Mouse (Mus musculus): ENCODE data around the gene Cdh23. TPM values are rescaled to one million over a fixed set of nuclear protein-coding genes. Genes with fewer than 3 reads are reported as not detected.
A peak's percentile ranks its signal among the peaks of the same experiment; 100 is the strongest.
"Not testable (repeated sequence)": the region's sequence is repeated elsewhere in the genome, so short reads cannot be mapped to it uniquely, and the experiment has no call there.

The Cdh23 gene
- 0.25 and 0.45 TPM in 2 replicates for polyA plus RNA-seq (2015; fragmentation: Nextera tagmentation; extraction: Ambion mirVana)

- WGBS (ENCODE audit: insufficient replicate concordance) = 71% methylated on average over 6 of the region's 6 CpGs
- no peaks in the 10 kb centered on the region for H3K4me1 ChIP-seq (replicated peaks)
- H3K27me3 ChIP-seq = 0 out of 2 replicates have a peak, but pooled peaks cover 15% of the 10 kb centered on the region
- H3K9ac ChIP-seq = no peak within 1 kb of the TSS
- no peaks in the 10 kb centered on the region for H3K9me3 ChIP-seq (replicated peaks)
- no peaks in the 10 kb centered on the region for H3K36me3 ChIP-seq (replicated peaks)
- H3K4me2 ChIP-seq = no peak within 1 kb of the TSS
- no peak within 1 kb of the TSS for H3K4me3 ChIP-seq (replicated peaks)
- no peak within 1 kb of the TSS for H3K27ac ChIP-seq (replicated peaks)
- ATAC-seq (ENCODE audit: insufficient read depth) = no peak
Observed at GRCm38 (mm10) chr10:60696390-60696789, at the start of gene Cdh23. Gene Cdh23 (minus strand): TSS chr10:60696490.

GRCm38 (mm10) chr10:60744543-60745290, 48.4 kb upstream of the Cdh23 start:
- H3K9ac ChIP-seq = no peak overlapping the region
- H3K36me3 ChIP-seq (replicated peaks) = no peaks in the 10 kb centered on the region
- H3K4me1 ChIP-seq (replicated peaks) = peaks cover 6% of the 10 kb centered on the region; the same call in 1 of the 2 replicates
- WGBS (ENCODE audit: insufficient replicate concordance) = 68% methylated on average over 14 of the region's 14 CpGs
- ATAC-seq (ENCODE audit: insufficient read depth) = no peak
- no peaks in the 10 kb centered on the region for H3K9me3 ChIP-seq (replicated peaks)
- no peak overlapping the region for H3K27ac ChIP-seq (replicated peaks)
- no peak overlapping the region for H3K4me3 ChIP-seq (replicated peaks)
- H3K27me3 ChIP-seq = no peaks in the 10 kb centered on the region
- H3K4me2 ChIP-seq = no peak overlapping the region

- Histone ChIP-seq H3K9ac (no peak overlapping the region), H3K4me1 (replicated peaks) (peaks cover 11% of the 10 kb centered on the region; the same call in 1 of the 2 replicates), H3K27me3 (no peaks in the 10 kb centered on the region), H3K27ac (replicated peaks) (no peak overlapping the region), H3K36me3 (replicated peaks) (no peaks in the 10 kb centered on the region), H3K9me3 (replicated peaks) (no peaks in the 10 kb centered on the region), H3K4me2 (no peak overlapping the region), H3K4me3 (replicated peaks) (no peak overlapping the region)
- ATAC-seq (ENCODE audit: insufficient read depth) = no peak
- 60% methylated on average over 9 of the region's 9 CpGs for WGBS (ENCODE audit: insufficient replicate concordance)
Observed at GRCm38 (mm10) chr10:60743681-60744080, 47.4 kb upstream of the Cdh23 start.

- 72% methylated on average over 6 of the region's 6 CpGs for WGBS (ENCODE audit: insufficient replicate concordance)
- no peak overlapping the region for H3K9ac ChIP-seq
- no peak overlapping the region for H3K27ac ChIP-seq (replicated peaks)
Observed at GRCm38 (mm10) chr10:60742942-60743341, 46.7 kb upstream of the Cdh23 start.

GRCm38 (mm10) chr10:60742296-60742695, 46.0 kb upstream of the Cdh23 start:
- not testable (repeated sequence) for H3K36me3 ChIP-seq (replicated peaks); ATAC-seq (ENCODE audit: insufficient read depth); H3K4me2 ChIP-seq; H3K27ac ChIP-seq (replicated peaks); H3K4me3 ChIP-seq (replicated peaks); H3K9ac ChIP-seq; H3K9me3 ChIP-seq (replicated peaks); H3K4me1 ChIP-seq (replicated peaks); H3K27me3 ChIP-seq
- 59% methylated on average over 1 of the region's 1 CpGs for WGBS (ENCODE audit: insufficient replicate concordance)

More at GRCm38 (mm10) chr10:60742942-60743341, 46.7 kb upstream of the Cdh23 start:
- no peak overlapping the region for H3K4me3 ChIP-seq (replicated peaks)
- no peaks in the 10 kb centered on the region for H3K9me3 ChIP-seq (replicated peaks)
- H3K27me3 ChIP-seq = no peaks in the 10 kb centered on the region
- H3K36me3 ChIP-seq (replicated peaks) = no peaks in the 10 kb centered on the region
- 0 out of 2 replicates have a peak, but pooled peaks cover 10% of the 10 kb centered on the region for H3K4me1 ChIP-seq (replicated peaks)
- H3K4me2 ChIP-seq = no peak overlapping the region
- no peak for ATAC-seq (ENCODE audit: insufficient read depth)

- H3K9me3 ChIP-seq (replicated peaks) = no peaks in the 10 kb centered on the region
- no peak overlapping the region for H3K4me3 ChIP-seq (replicated peaks)
- H3K27me3 ChIP-seq = no peaks in the 10 kb centered on the region
- H3K4me2 ChIP-seq = no peak overlapping the region
- no peak overlapping the region for H3K27ac ChIP-seq (replicated peaks)
- ATAC-seq (ENCODE audit: insufficient read depth) = no peak
- H3K9ac ChIP-seq = no peak overlapping the region
- H3K4me1 ChIP-seq (replicated peaks) = peaks cover 6% of the 10 kb centered on the region; the same call in 1 of the 2 replicates
- no peaks in the 10 kb centered on the region for H3K36me3 ChIP-seq (replicated peaks)
- 62% methylated on average over 7 of the region's 7 CpGs for WGBS (ENCODE audit: insufficient replicate concordance)
Observed at GRCm38 (mm10) chr10:60741435-60741834, 45.1 kb upstream of the Cdh23 start.

GRCm38 (mm10) chr10:60739619-60740363, 43.5 kb upstream of the Cdh23 start:
- Histone ChIP-seq H3K36me3 (replicated peaks) (no peaks in the 10 kb centered on the region), H3K4me3 (replicated peaks) (no peak overlapping the region), H3K9me3 (replicated peaks) (no peaks in the 10 kb centered on the region), H3K27me3 (no peaks in the 10 kb centered on the region), H3K27ac (replicated peaks) (0 out of 2 replicates have a peak overlapping the region, but pooled peaks have one; percentile 24), H3K4me1 (replicated peaks) (peaks cover 6% of the 10 kb centered on the region; the same call in 1 of the 2 replicates), H3K4me2 (no peak overlapping the region), H3K9ac (no peak overlapping the region)
- WGBS (ENCODE audit: insufficient replicate concordance) = 36% methylated on average over 4 of the region's 4 CpGs
- ATAC-seq (ENCODE audit: insufficient read depth) = no peak; the same call in 1 of the 2 replicates

GRCm38 (mm10) chr10:60737886-60738640, 41.8 kb upstream of the Cdh23 start:
- Histone ChIP-seq H3K4me1 (replicated peaks) (peaks cover 9% of the 10 kb centered on the region; the same call in 1 of the 2 replicates), H3K9ac (no peak overlapping the region), H3K4me2 (no peak overlapping the region), H3K4me3 (replicated peaks) (no peak overlapping the region), H3K36me3 (replicated peaks) (no peaks in the 10 kb centered on the region), H3K9me3 (replicated peaks) (no peaks in the 10 kb centered on the region), H3K27ac (replicated peaks) (no peak overlapping the region), H3K27me3 (no peaks in the 10 kb centered on the region)
- no peak for ATAC-seq (ENCODE audit: insufficient read depth)
- WGBS (ENCODE audit: insufficient replicate concordance) = 36% methylated on average over 8 of the region's 9 CpGs

- no peaks in the 10 kb centered on the region for H3K9me3 ChIP-seq (replicated peaks)
- no peak overlapping the region for H3K9ac ChIP-seq
- H3K27ac ChIP-seq (replicated peaks) = no peak overlapping the region
- H3K36me3 ChIP-seq (replicated peaks) = no peaks in the 10 kb centered on the region
- H3K4me3 ChIP-seq (replicated peaks) = no peak overlapping the region
- no peak for ATAC-seq (ENCODE audit: insufficient read depth)
- no peaks in the 10 kb centered on the region for H3K27me3 ChIP-seq
- H3K4me1 ChIP-seq (replicated peaks) = peaks cover 9% of the 10 kb centered on the region; the same call in 1 of the 2 replicates
- 78% methylated on average over 11 of the region's 11 CpGs for WGBS (ENCODE audit: insufficient replicate concordance)
- no peak overlapping the region for H3K4me2 ChIP-seq
Observed at GRCm38 (mm10) chr10:60737169-60737728, 41.0 kb upstream of the Cdh23 start.

- Histone ChIP-seq H3K36me3 (replicated peaks) (no peaks in the 10 kb centered on the region), H3K27me3 (no peaks in the 10 kb centered on the region), H3K4me1 (replicated peaks) (peaks cover 9% of the 10 kb centered on the region; the same call in 1 of the 2 replicates), H3K27ac (replicated peaks) (no peak overlapping the region), H3K9me3 (replicated peaks) (no peaks in the 10 kb centered on the region), H3K4me2 (no peak overlapping the region), H3K4me3 (replicated peaks) (no peak overlapping the region), H3K9ac (no peak overlapping the region)
- WGBS (ENCODE audit: insufficient replicate concordance) = 55% methylated on average over 1 of the region's 1 CpGs
- ATAC-seq (ENCODE audit: insufficient read depth) = no peak
Observed at GRCm38 (mm10) chr10:60735737-60736136, 39.4 kb upstream of the Cdh23 start.

Data from liver, embryonic 15.5 days (tissue).